Mouse (Mus musculus): ENCODE measurements at regions not wholly inside any gene's neighbourhood (a gene's known extent, or its start where the extent isn't known, plus 50 kb on each side); places are given as distances from the start of the nearest gene placed in this dataset.

- no peak for DNase-seq (ENCODE audit: low spot score)
Observed at GRCm38 (mm10) chr3:134105567-134105966, 130.7 kb upstream of the Cxxc4 start.

- DNase-seq (ENCODE audit: low spot score) = no peak
Observed at GRCm38 (mm10) chr3:134114501-134114900, 121.8 kb upstream of the Cxxc4 start.

GRCm38 (mm10) chr3:134115007-134115406 is 121.3 kb upstream of the Cxxc4 start:
- DNase-seq (ENCODE audit: low spot score) = no peak

- no peak for DNase-seq (ENCODE audit: low spot score)
Observed at GRCm38 (mm10) chr3:134118898-134119297, 117.4 kb upstream of the Cxxc4 start.

GRCm38 (mm10) chr3:134124982-134125381 is 111.3 kb upstream of the Cxxc4 start:
- no peak for DNase-seq (ENCODE audit: low spot score)

GRCm38 (mm10) chr3:134130412-134130811 is 105.9 kb upstream of the Cxxc4 start:
- no peak for DNase-seq (ENCODE audit: low spot score)

- no peak for DNase-seq (ENCODE audit: low spot score)
Observed at GRCm38 (mm10) chr3:134145251-134145650, 91.0 kb upstream of the Cxxc4 start.

- no peak for DNase-seq (ENCODE audit: low spot score)
Observed at GRCm38 (mm10) chr3:134145935-134146334, 90.3 kb upstream of the Cxxc4 start.

GRCm38 (mm10) chr3:134146373-134147224 is 89.7 kb upstream of the Cxxc4 start:
- DNase-seq (ENCODE audit: low spot score) = no peak

GRCm38 (mm10) chr3:134162288-134162687 is 74.0 kb upstream of the Cxxc4 start:
- DNase-seq (ENCODE audit: low spot score) = no peak

GRCm38 (mm10) chr3:134169922-134170321 is 66.4 kb upstream of the Cxxc4 start:
- DNase-seq (ENCODE audit: low spot score) = no peak

GRCm38 (mm10) chr3:134172357-134172756 is 63.9 kb upstream of the Cxxc4 start:
- no peak for DNase-seq (ENCODE audit: low spot score)

GRCm38 (mm10) chr3:134178491-134179054 is 57.7 kb upstream of the Cxxc4 start:
- DNase-seq (ENCODE audit: low spot score) = no peak

- no peak for DNase-seq (ENCODE audit: low spot score)
Observed at GRCm38 (mm10) chr3:134184042-134184441, 52.2 kb upstream of the Cxxc4 start.
